Mouse (Mus musculus): Measurements from ENCODE around the gene Fam222b.

GRCm38 (mm10) chr11:78156156-78156699, 61.8 kb downstream of the Fam222b start:
- TF ChIP-seq CTCF (IDR thresholded peaks at IDR 0.05; ENCODE audit: extremely low read depth, insufficient read depth, insufficient read length, insufficient replicate concordance): no peak
- no peak for TF ChIP-seq POLR2A (IDR thresholded peaks at IDR 0.05; ENCODE audit: low read depth, low read length)

Measured in spleen, adult 2 months (tissue).